Mouse (Mus musculus): Measurements from ENCODE around the gene Me3. TPM values are rescaled to one million over a fixed set of nuclear protein-coding genes. Genes with fewer than 3 reads are reported as not detected.

Gene Me3
- polyA plus RNA-seq, 1 experiment, result 7.8 TPM

DNA sequence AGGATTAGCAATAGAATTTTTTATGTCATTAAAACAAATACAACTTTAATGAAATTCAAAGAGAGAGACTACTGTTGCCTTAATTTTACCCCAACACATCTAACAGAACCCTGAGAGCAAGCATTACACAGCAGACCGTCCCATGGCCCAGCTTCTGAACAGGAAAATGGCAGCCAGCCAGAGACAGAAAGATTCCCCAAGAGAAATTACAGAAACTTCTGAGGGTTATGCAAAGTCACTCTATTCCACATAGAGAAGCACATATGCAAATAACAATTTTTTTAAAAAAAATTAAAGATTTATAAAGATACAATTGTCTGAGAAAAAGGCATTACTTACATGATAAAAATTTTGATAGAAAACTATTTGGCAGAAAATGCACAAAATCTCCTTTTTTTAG, 247.5 kb downstream of the Me3 start:
- Histone ChIP-seq H3K4me3 (ENCODE audit: control insufficient read depth, insufficient read depth, low read length) (no peak overlapping the region), H3K27ac (ENCODE audit: control insufficient read depth, insufficient read depth, low read length) (no peak overlapping the region), H3K36me3 (ENCODE audit: control insufficient read depth, insufficient read depth, low read length) (no peaks in the 10 kb centered on the region), H3K27me3 (ENCODE audit: control insufficient read depth, insufficient read depth, low read length) (no peaks in the 10 kb centered on the region), H3K4me1 (replicated peaks; ENCODE audit: control insufficient read depth, insufficient read depth, low read length) (no peaks in the 10 kb centered on the region)
- DNase-seq, result no peak
- TF ChIP-seq CTCF (IDR thresholded peaks at IDR 0.05; ENCODE audit: borderline replicate concordance, control insufficient read depth, extremely low read depth, insufficient read depth, low read length, poor library complexity) (no peak), POLR2A (IDR thresholded peaks at IDR 0.05; ENCODE audit: control insufficient read depth, extremely low read depth, insufficient read depth, low read length, poor library complexity) (no peak)
- 77% methylated on average over 1 of the region's 1 CpGs for WGBS

DNA sequence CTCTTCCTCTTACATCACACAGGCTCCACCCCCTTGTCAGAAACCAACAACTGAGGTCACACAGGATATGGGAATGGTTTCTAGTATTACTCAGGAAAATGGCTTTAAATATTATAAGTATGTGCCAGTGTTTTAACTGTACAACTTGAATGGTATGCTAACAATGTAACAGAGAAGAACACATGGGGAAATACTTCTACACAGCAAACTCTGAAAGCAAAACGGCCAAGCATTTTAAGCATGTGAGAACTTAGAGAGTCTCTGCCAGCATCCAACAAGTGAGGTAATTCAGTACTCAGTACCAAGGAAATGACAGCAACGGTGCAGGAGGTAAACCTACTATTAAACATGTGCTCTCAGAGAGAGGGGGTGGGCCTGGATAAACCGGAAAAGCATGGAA, 252.4 kb downstream of the Me3 start:
- Histone ChIP-seq H3K27me3 (ENCODE audit: control insufficient read depth, insufficient read depth, low read length) (no peaks in the 10 kb centered on the region), H3K4me1 (replicated peaks; ENCODE audit: control insufficient read depth, insufficient read depth, low read length) (no peaks in the 10 kb centered on the region), H3K27ac (ENCODE audit: control insufficient read depth, insufficient read depth, low read length) (no peak overlapping the region), H3K36me3 (ENCODE audit: control insufficient read depth, insufficient read depth, low read length) (no peaks in the 10 kb centered on the region), H3K4me3 (ENCODE audit: control insufficient read depth, insufficient read depth, low read length) (no peak overlapping the region)
- 73% methylated on average over 3 of the region's 3 CpGs for WGBS
- TF ChIP-seq CTCF (IDR thresholded peaks at IDR 0.05; ENCODE audit: borderline replicate concordance, control insufficient read depth, extremely low read depth, insufficient read depth, low read length, poor library complexity) (no peak), POLR2A (IDR thresholded peaks at IDR 0.05; ENCODE audit: control insufficient read depth, extremely low read depth, insufficient read depth, low read length, poor library complexity) (no peak)
- DNase-seq, result no peak

DNA sequence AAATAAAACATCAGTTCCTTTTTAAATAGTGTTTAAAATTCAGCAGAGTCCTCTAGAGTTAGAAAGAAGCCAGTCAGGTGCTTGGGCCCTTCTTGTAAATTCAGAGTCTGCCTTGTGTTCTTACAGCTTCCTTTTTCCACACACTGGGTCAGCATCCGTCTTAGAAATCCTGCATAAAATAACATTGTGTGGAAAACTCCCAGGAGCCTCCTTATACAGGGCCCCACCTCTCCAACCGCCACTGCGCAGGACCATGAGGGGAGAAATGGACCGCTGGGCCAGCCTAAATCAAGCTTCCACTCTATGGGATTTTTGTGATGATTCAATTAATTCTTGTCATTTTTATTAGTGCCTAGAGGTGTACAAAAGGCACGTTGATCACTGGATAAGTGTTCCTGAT, 259.2 kb downstream of the Me3 start:
- 90% methylated on average over 5 of the region's 5 CpGs for WGBS
- no peak overlapping the region for H3K4me3 ChIP-seq (ENCODE audit: control insufficient read depth, insufficient read depth, low read length)
- no peak for TF ChIP-seq POLR2A (IDR thresholded peaks at IDR 0.05; ENCODE audit: control insufficient read depth, extremely low read depth, insufficient read depth, low read length, poor library complexity)
- no peaks in the 10 kb centered on the region for H3K36me3 ChIP-seq (ENCODE audit: control insufficient read depth, insufficient read depth, low read length)
- H3K27me3 ChIP-seq (ENCODE audit: control insufficient read depth, insufficient read depth, low read length), result no peaks in the 10 kb centered on the region
- no peak for DNase-seq
- no peak overlapping the region for H3K27ac ChIP-seq (ENCODE audit: control insufficient read depth, insufficient read depth, low read length)
- no peaks in the 10 kb centered on the region for H3K4me1 ChIP-seq (replicated peaks; ENCODE audit: control insufficient read depth, insufficient read depth, low read length)

DNA sequence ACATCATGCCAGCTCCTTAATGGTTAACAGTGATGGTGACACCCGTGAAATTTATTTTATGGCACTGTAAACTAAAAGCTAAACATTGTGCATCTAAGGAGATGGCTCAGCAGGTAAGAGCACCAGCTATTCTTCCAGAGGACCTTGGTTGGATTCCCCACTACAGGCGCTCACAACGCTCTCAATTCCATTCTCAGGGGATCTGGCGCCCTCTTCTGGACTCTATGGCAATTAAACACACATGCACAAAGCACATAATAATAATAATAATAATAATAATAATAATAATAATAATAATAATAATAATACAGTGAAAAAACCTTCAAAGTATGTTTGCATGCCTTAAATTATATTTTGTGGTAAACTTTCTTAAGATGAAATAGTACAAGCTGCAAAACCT, 259.7 kb downstream of the Me3 start:
- no peak overlapping the region for H3K4me3 ChIP-seq (ENCODE audit: control insufficient read depth, insufficient read depth, low read length)
- H3K4me1 ChIP-seq (replicated peaks; ENCODE audit: control insufficient read depth, insufficient read depth, low read length), result no peaks in the 10 kb centered on the region
- no peaks in the 10 kb centered on the region for H3K27me3 ChIP-seq (ENCODE audit: control insufficient read depth, insufficient read depth, low read length)
- no peak for TF ChIP-seq POLR2A (IDR thresholded peaks at IDR 0.05; ENCODE audit: control insufficient read depth, extremely low read depth, insufficient read depth, low read length, poor library complexity)
- TF ChIP-seq CTCF (IDR thresholded peaks at IDR 0.05; ENCODE audit: borderline replicate concordance, control insufficient read depth, extremely low read depth, insufficient read depth, low read length, poor library complexity), result no peak
- H3K36me3 ChIP-seq (ENCODE audit: control insufficient read depth, insufficient read depth, low read length), result no peaks in the 10 kb centered on the region
- H3K27ac ChIP-seq (ENCODE audit: control insufficient read depth, insufficient read depth, low read length), result no peak overlapping the region
- DNase-seq, result peak; percentile 6
- WGBS, result 43% methylated on average over 4 of the region's 4 CpGs

DNA sequence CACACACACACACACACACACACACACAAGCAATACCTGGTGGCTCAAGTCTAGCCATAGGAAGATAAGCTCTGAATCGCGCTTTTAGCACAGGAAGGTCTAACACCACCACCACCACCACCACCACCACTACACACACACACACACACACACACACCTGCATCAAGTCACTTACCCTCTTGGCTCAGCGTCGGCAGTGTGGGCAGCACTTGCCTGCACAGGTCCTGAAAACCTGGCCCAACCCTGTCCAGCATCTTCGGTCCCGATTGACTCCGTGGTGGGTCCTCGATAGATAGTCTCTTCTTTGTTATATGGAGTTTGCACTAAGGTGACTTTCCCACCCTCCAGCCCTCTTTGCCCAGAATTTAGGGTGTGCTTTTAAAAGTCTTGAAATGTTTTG, 270.8 kb downstream of the Me3 start:
- Histone ChIP-seq H3K4me3 (ENCODE audit: control insufficient read depth, insufficient read depth, low read length) (no peak overlapping the region), H3K36me3 (ENCODE audit: control insufficient read depth, insufficient read depth, low read length) (no peaks in the 10 kb centered on the region), H3K4me1 (replicated peaks; ENCODE audit: control insufficient read depth, insufficient read depth, low read length) (no peaks in the 10 kb centered on the region), H3K27me3 (ENCODE audit: control insufficient read depth, insufficient read depth, low read length) (no peaks in the 10 kb centered on the region), H3K27ac (ENCODE audit: control insufficient read depth, insufficient read depth, low read length) (no peak overlapping the region)
- WGBS, result 87% methylated on average over 8 of the region's 8 CpGs
- no peak for DNase-seq
- no peak for TF ChIP-seq POLR2A (IDR thresholded peaks at IDR 0.05; ENCODE audit: control insufficient read depth, extremely low read depth, insufficient read depth, low read length, poor library complexity)

GRCm38 (mm10) chr7:89903442-89904343, 271.5 kb downstream of the Me3 start, which contains the start of gene Ccdc81:
Gene Ccdc81 (minus strand): TSS chr7:89903629.
- 77% methylated on average over 22 of the region's 22 CpGs for WGBS
- no peak within 1 kb of the TSS for H3K27ac ChIP-seq (ENCODE audit: control insufficient read depth, insufficient read depth, low read length)
- TF ChIP-seq CTCF (IDR thresholded peaks at IDR 0.05; ENCODE audit: borderline replicate concordance, control insufficient read depth, extremely low read depth, insufficient read depth, low read length, poor library complexity), result no peak
- TF ChIP-seq POLR2A (IDR thresholded peaks at IDR 0.05; ENCODE audit: control insufficient read depth, extremely low read depth, insufficient read depth, low read length, poor library complexity), result no peak
- DNase-seq, result no peak
- no peaks in the 10 kb centered on the region for H3K4me1 ChIP-seq (replicated peaks; ENCODE audit: control insufficient read depth, insufficient read depth, low read length)
- H3K4me3 ChIP-seq (ENCODE audit: control insufficient read depth, insufficient read depth, low read length), result no peak within 1 kb of the TSS
- no peaks in the 10 kb centered on the region for H3K36me3 ChIP-seq (ENCODE audit: control insufficient read depth, insufficient read depth, low read length)
- no peaks in the 10 kb centered on the region for H3K27me3 ChIP-seq (ENCODE audit: control insufficient read depth, insufficient read depth, low read length)

Other genes with a start within 250 kb of the Me3 start
- 47.6 and 75.4 TPM in 2 replicates for gene Tmem135, start 228.2 kb upstream of the Me3 start, polyA plus RNA-seq (2012; rRNA removed)
- gene Fzd4, start 228.0 kb upstream of the Me3 start, polyA plus RNA-seq (2012; rRNA removed), result 2.4 and 2.9 TPM in 2 replicates
- gene Prss23, start 105.2 kb upstream of the Me3 start, polyA plus RNA-seq (2012; rRNA removed), result 10.7 and 17.1 TPM in 2 replicates

Data from thymus, adult 2 months (tissue).